Mouse (Mus musculus) liver, embryonic 11.5 days (tissue): ENCODE results near the gene Tubd1. TPM values are rescaled to one million over a fixed set of nuclear protein-coding genes. Genes with fewer than 3 reads are reported as not detected.

Experiments
- ATAC-seq: fragments of 200-750 bp; cut with Nextera tagmentation; replicated peaks from 2 replicates; pipeline ENCODE4 v1.8.0; 2017; ENCODE audit warnings: moderate number of reproducible peaks, mild to moderate bottlenecking, moderate TSS enrichment, moderate library complexity; ENCODE audit not compliant: low FRiP score
- DNase-seq: peaks from one replicate; pipeline ENCODE4 v3.0.0-alpha.2; 2017; ENCODE audit warnings: low spot score
- H3K27ac ChIP-seq: fragments of 300-500 bp; sonication (generic); 2 replicates; pipeline ENCODE4 v1.5.1; 2014; ENCODE audit warnings: mild to moderate bottlenecking, low read depth, low read length, control low read depth
- H3K27me3 ChIP-seq: fragments of 300-500 bp; sonication (generic); replicated peaks from 2 replicates; pipeline ENCODE4 v1.6.1; 2014; ENCODE audit warnings: low read length, mixed read lengths; ENCODE audit not compliant: control insufficient read depth, insufficient read depth
- H3K36me3 ChIP-seq: fragments of 300-500 bp; sonication (generic); 2 replicates; pipeline ENCODE4 v1.6.1; 2014; ENCODE audit warnings: mild to moderate bottlenecking, low read length, moderate library complexity, mixed read lengths; ENCODE audit not compliant: control insufficient read depth, insufficient read depth
- H3K4me1 ChIP-seq: fragments of 300-500 bp; sonication (generic); replicated peaks from 2 replicates; pipeline ENCODE4 v1.6.1; 2014; ENCODE audit warnings: low read length, mixed read lengths; ENCODE audit not compliant: control insufficient read depth, insufficient read depth
- H3K4me2 ChIP-seq: fragments of 300-500 bp; sonication (generic); 2 replicates; pipeline ENCODE4 v1.6.1; 2014; ENCODE audit warnings: mild to moderate bottlenecking, control low read depth, moderate library complexity
- H3K4me3 ChIP-seq: fragments of 300-500 bp; sonication (generic); 2 replicates; pipeline ENCODE4 v1.5.1; 2014; ENCODE audit warnings: low read depth, low read length, control low read depth
- H3K9ac ChIP-seq: fragments of 300-500 bp; sonication (generic); 2 replicates; pipeline ENCODE4 v1.6.1; 2014; ENCODE audit warnings: low read depth, low read length, control low read depth
- H3K9me3 ChIP-seq: fragments of 300-500 bp; sonication (generic); 2 replicates; pipeline ENCODE4 v1.6.1; 2016; ENCODE audit warnings: low read length, inconsistent platforms, mixed read lengths; ENCODE audit not compliant: control insufficient read depth
- WGBS: fragments of 180-500 bp; shearing (Covaris S2); extraction: QIAGEN DNeasy Blood & Tissue Kit; methylation state at CpG from one replicate; pipeline ENCODE4 v1.1.7; 2014; 5-methylcytosine and 5-hydroxymethylcytosine counted together
- polyA plus RNA-seq: library from polyadenylated mRNA; unstranded; fragments of >200 nt; fragmentation: Nextera tagmentation; extraction: Ambion mirVana; gene quantifications from 2 replicates; pipeline ENCODE4 v1.2.1, GENCODE M21; 2014

Gene Tubd1
- polyA plus RNA-seq, 1 experiment from 2014 or later: 18.7 TPM

DNA sequence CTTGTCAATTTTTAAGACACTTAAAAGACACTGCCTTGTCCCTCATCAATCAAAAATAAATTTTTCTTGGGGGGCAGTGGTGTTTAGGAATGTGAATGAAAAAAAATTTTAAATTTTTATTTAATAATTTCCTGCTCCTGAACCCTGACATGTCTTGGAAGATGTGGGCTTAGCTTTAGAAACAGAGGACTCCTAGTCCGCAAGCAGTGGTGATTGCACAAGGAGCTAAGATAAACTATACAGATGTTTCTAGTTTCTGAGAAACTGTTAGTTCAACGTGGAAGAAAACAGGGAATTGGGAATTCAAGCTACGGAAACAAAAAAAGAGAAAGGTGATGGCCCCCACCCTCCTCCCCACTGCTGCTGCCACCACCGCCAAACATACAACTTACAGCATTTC lies 27.1 kb downstream of the Tubd1 start:
- H3K4me3 ChIP-seq: no peak overlapping the region
- H3K9me3 ChIP-seq: no peaks in the 10 kb centered on the region
- H3K4me2 ChIP-seq: no peak overlapping the region
- no peak for ATAC-seq
- peaks cover under 1% of the 10 kb centered on the region for H3K4me1 ChIP-seq
- DNase-seq: no peak
- H3K9ac ChIP-seq: no peak overlapping the region
- H3K27me3 ChIP-seq: no peaks in the 10 kb centered on the region
- no peak overlapping the region for H3K27ac ChIP-seq
- WGBS: 68% methylated on average over 4 of the region's 4 CpGs
- 0 out of 2 replicates have a peak, but pooled peaks cover 3% of the 10 kb centered on the region for H3K36me3 ChIP-seq

DNA sequence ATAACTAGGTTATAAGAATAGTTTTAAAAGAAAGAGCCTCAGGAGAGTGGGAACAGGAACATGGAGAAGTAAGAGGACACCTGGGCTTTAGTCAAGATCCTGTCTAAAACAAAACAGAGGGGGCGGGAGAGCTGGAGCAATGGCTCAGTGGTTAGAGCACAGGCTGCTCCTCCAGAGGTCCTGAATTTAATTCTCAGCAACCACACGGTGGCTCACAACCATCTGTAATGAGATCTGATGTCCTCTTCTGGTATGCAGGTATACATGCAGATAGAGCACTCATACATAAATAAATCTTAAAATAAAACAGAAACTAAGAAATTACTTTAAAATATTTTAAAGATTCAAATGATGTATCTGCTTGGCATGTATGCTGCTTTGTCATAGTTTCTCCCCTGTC lies 27.8 kb downstream of the Tubd1 start:
- no peak overlapping the region for H3K9ac ChIP-seq
- peaks cover 7% of the 10 kb centered on the region for H3K4me1 ChIP-seq
- H3K9me3 ChIP-seq: no peaks in the 10 kb centered on the region
- no peaks in the 10 kb centered on the region for H3K27me3 ChIP-seq
- H3K4me3 ChIP-seq: no peak overlapping the region
- H3K4me2 ChIP-seq: no peak overlapping the region
- DNase-seq: no peak
- WGBS: 61% methylated on average over 2 of the region's 2 CpGs
- H3K36me3 ChIP-seq: no peaks in the 10 kb centered on the region
- no peak overlapping the region for H3K27ac ChIP-seq
- no peak for ATAC-seq

DNA sequence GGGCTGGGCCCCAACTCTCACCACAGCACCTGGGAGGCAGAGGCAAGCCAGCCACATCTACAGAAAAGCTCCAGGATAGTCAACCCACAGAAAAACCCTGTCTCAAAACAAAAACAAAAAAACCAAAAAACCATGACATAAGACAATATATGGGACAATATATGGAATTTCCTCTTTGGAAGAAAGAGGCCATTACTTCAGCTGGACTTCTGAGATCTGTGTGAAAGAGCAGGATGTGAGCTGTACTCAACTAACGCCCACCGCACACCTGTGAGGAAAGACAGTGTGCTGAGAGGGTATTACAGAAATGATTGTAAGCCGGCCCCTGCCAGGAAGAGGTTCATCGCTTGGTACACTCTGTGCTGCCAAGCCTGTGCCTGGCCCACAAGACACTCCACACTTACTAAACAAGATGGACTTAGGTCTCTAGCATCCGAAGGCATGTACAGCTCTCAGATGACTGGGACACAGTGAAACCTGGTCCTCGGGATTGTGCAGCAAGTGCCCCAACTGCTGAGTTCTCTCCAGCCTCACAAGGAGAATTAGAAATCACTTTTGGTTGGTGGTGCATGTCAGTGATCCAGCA lies 28.9 kb downstream of the Tubd1 start:
- Histone ChIP-seq H3K9ac (no peak overlapping the region), H3K27me3 (no peaks in the 10 kb centered on the region), H3K4me3 (no peak overlapping the region), H3K4me1 (peaks cover 15% of the 10 kb centered on the region), H3K36me3 (no peaks in the 10 kb centered on the region), H3K9me3 (no peaks in the 10 kb centered on the region), H3K27ac (no peak overlapping the region; the same call in 1 of the 2 replicates), H3K4me2 (no peak overlapping the region)
- DNase-seq: no peak
- 88% methylated on average over 6 of the region's 6 CpGs for WGBS
- ATAC-seq: no peak

DNA sequence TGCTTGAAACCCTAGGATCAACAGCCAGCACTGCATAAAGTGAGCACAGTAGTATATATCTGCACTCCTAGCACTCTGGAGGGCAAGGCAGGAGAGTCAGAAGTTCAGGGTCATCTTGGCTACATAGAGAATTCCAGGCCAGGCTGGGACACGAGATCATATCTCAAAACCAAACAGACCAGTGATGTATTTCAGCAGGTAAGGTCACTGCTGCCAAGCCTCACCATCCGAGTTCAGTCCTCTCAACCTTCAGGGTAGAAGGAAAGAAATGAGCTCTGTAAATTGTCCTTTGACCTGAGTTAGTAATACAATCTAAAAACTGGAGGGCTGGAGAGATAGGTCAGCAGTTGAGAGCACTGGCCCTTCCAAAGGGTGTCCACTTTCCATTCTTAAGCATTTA lies 29.6 kb downstream of the Tubd1 start:
- H3K27me3 ChIP-seq: no peaks in the 10 kb centered on the region
- no peak overlapping the region for H3K9ac ChIP-seq
- DNase-seq (no peak), ATAC-seq (no peak)
- H3K4me1 ChIP-seq: peaks cover 21% of the 10 kb centered on the region
- H3K27ac ChIP-seq: no peak overlapping the region
- no peaks in the 10 kb centered on the region for H3K9me3 ChIP-seq
- no peak overlapping the region for H3K4me2 ChIP-seq
- no peaks in the 10 kb centered on the region for H3K36me3 ChIP-seq
- H3K4me3 ChIP-seq: no peak overlapping the region
- WGBS: 47% methylated on average over 2 of the region's 2 CpGs

DNA sequence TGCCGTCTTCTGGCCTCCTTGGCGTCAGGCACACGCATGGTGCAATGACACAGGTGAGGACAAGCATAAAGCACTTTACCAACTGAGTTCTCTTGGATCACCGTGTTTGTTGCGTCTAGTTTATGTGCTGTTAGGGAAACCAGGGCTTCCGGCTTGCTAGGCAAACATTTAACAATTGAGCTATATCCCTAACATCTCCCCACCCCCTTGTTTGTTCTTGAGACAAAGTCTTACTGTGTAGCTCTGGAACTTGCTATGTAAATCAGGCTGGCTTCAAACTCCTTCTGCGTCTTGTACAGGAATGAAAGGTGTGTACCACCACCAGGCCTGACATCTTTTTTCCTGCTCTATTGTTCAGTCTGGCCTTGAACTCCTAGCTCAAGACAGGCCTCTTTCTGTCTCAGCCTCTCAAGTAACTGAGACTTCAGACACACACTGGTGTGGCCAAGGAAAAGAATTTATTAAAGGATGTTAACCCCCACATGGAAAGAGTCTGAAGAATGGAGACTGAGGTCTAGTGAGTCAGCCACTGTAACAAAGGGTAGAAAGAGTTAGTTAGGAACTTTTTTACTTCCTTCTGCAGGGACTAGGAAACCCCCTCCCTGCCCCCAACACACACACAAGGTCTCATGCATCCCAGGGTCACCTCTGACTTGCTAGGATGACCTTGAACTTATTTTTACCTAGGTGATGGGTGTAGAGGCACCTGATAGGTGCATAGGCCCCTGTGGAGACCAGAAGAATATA lies 31.0 kb downstream of the Tubd1 start:
- H3K4me1 ChIP-seq: peaks cover 34% of the 10 kb centered on the region
- no peak for DNase-seq
- H3K9me3 ChIP-seq: no peaks in the 10 kb centered on the region
- 84% methylated on average over 7 of the region's 7 CpGs for WGBS
- no peaks in the 10 kb centered on the region for H3K27me3 ChIP-seq
- H3K9ac ChIP-seq: no peak overlapping the region
- H3K4me3 ChIP-seq: no peak overlapping the region
- no peak for ATAC-seq
- H3K36me3 ChIP-seq: no peaks in the 10 kb centered on the region
- no peak overlapping the region for H3K27ac ChIP-seq
- H3K4me2 ChIP-seq: no peak overlapping the region

DNA sequence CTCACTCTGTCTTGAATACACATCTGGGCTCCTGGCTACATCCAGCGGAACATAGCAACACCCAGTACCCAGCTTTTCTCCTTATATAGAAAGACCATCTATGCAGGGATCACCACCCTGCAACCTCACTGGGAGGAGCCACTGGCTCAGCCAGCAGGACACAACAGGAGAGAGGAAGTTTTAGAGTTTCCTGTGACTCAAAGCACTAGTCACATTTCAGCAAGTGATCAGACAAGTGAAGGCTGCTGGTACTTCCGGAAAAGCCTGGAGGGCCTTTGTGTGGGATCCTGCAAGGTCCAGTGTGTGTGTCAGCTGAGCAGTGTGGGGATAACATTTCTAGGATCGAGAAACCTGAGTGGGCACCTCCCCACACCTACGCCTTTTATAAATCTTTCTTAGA lies 32.4 kb downstream of the Tubd1 start:
- Histone ChIP-seq H3K4me1 (peaks cover 41% of the 10 kb centered on the region), H3K9me3 (no peaks in the 10 kb centered on the region), H3K9ac (no peak overlapping the region), H3K4me3 (no peak overlapping the region), H3K4me2 (no peak overlapping the region), H3K27ac (peak overlapping the region; percentile 53), H3K36me3 (no peaks in the 10 kb centered on the region), H3K27me3 (no peaks in the 10 kb centered on the region)
- DNase-seq (no peak), ATAC-seq (0 out of 2 replicates have a peak, but pooled peaks have one; percentile 25)
- WGBS: 50% methylated on average over 4 of the region's 4 CpGs

DNA sequence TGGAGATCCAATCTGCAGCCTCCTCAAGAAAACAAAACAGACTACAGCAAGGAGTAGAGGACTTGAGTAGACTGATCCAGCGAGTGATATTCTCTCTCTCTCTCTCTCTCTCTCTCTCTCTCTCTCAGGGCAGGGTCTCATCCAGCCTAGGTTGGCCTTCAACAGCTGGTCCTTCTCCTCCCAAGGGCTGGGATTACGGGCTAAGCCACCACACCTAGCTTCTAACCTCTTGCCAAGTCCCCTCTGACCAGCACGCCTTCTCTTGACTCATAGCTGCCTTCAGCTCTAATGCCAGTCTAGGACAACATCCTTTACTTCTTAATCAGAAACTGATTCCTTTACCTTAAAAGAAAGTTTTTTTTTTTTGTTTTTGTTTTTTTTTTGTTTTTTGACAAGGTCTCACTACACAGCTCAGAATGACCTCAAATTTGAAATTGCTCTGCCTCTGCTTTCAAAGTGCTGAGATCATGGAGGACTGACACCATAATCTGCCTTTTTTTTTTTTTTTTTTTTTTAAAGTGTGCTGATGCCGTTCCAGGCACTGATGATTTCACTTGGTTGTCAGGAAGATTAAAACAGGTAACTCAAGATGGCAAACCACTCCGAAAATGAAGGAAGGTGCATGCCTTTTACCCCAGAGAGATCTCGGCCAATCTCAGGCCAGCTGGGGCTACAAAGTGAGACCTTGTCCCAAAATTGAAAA lies 33.5 kb downstream of the Tubd1 start:
- H3K9ac ChIP-seq: no peak overlapping the region
- H3K4me1 ChIP-seq: peaks cover 41% of the 10 kb centered on the region
- no peak overlapping the region for H3K4me3 ChIP-seq
- H3K27me3 ChIP-seq: no peaks in the 10 kb centered on the region
- 74% methylated on average over 6 of the region's 6 CpGs for WGBS
- H3K27ac ChIP-seq: peak overlapping the region; percentile 53
- H3K9me3 ChIP-seq: no peaks in the 10 kb centered on the region
- H3K36me3 ChIP-seq: no peaks in the 10 kb centered on the region
- ATAC-seq (no peak), DNase-seq (no peak)
- H3K4me2 ChIP-seq: peak overlapping the region; percentile 40; the same call in 1 of the 2 replicates

DNA sequence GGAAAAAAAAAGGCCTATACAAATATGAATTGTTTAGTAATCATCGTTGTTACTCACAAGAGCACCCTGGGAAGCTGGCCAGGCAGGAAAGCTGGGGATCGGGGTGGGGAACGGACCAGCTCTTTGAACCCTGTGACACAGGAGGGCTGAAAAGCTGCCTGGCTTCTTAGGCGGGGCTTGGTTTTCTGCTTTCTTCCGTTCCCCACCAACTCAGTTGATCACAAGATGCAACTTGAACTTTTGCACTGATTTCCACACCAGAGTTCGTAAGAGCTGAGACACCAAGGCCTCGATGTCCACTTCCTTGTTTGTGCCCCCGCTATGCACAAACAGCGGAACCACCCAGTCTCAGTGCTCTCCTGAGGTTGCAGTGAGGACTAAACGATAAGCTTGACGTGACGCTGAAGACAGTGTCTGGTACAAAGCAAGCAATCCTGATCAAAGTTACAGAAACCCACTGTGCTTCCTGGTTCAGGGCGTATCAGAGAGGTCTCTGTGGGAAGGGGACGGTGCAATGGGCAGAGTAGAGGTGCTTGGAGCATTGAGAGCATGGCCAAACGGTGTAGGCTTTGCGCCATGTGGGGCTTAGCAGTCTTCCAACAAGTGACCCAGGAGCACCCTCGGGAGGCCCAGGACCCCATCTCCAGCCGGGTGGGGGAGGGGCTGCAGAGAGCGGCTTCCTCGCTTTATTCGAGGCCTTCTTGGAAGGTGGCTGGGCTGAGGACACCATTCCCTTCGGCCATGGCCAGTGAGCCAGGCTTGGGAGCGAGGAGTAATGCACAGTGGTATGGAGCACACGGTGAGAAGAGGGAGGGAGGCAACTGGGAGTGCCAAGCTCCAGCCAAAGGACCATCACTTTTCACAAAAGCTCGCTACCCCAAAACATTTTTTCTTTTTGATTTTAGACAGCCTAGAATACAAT lies 34.3 kb downstream of the Tubd1 start:
- WGBS: 52% methylated on average over 25 of the region's 25 CpGs
- H3K27ac ChIP-seq: peak overlapping the region; percentile 2; the same call in 1 of the 2 replicates
- H3K4me2 ChIP-seq: peak overlapping the region; percentile 40
- H3K9me3 ChIP-seq: no peaks in the 10 kb centered on the region
- H3K36me3 ChIP-seq: no peaks in the 10 kb centered on the region
- no peaks in the 10 kb centered on the region for H3K27me3 ChIP-seq
- peaks cover 43% of the 10 kb centered on the region for H3K4me1 ChIP-seq
- no peak overlapping the region for H3K9ac ChIP-seq
- peak; percentile 32; the same call in 1 of the 2 replicates for ATAC-seq
- H3K4me3 ChIP-seq: no peak overlapping the region
- no peak for DNase-seq
